Mouse (Mus musculus): Measurements from ENCODE around the gene Ccdc134. TPM values are rescaled to one million over a fixed set of nuclear protein-coding genes. Genes with fewer than 3 reads are reported as not detected.

Ccdc134 gene
- polyA plus RNA-seq, 1 experiment = 82.1 TPM

GRCm38 (mm10) chr15:82172648-82173047 is 44.9 kb downstream of the Ccdc134 start:
- no peak overlapping the region for H3K4me3 ChIP-seq
- no peaks in the 10 kb centered on the region for H3K27me3 ChIP-seq (ENCODE audit: control insufficient read depth, insufficient read depth, insufficient read length)
- peaks cover 76% of the 10 kb centered on the region for H3K36me3 ChIP-seq (ENCODE audit: control insufficient read depth, insufficient read depth)
- TF ChIP-seq REST (IDR thresholded peaks at IDR 0.05; ENCODE audit: insufficient read depth, insufficient read length) (no peak), SRF (IDR thresholded peaks at IDR 0.05; ENCODE audit: control insufficient read depth, insufficient read length, low read depth) (no peak), USF1 (IDR thresholded peaks at IDR 0.05; ENCODE audit: low read depth) (no peak), MYOD1 (IDR thresholded peaks at IDR 0.05; ENCODE audit: control insufficient read depth in 1 of 3, insufficient read length in 2 of 3, low read depth in 2 of 3) (no peak), TCF3 (IDR thresholded peaks at IDR 0.05; ENCODE audit: insufficient read length, low read depth) (no peak), TCF12 (IDR thresholded peaks at IDR 0.05; ENCODE audit: insufficient read depth, poor library complexity, severe bottlenecking) (no peak), CEBPB (IDR thresholded peaks at IDR 0.05; ENCODE audit: insufficient read depth, poor library complexity, severe bottlenecking) (no peak), POLR2AphosphoS2 (IDR thresholded peaks at IDR 0.05; ENCODE audit: insufficient read length, low read depth) (no peak), MYOG (IDR thresholded peaks at IDR 0.05; ENCODE audit: control insufficient read depth in 1 of 3, insufficient read depth in 1 of 3, insufficient read length in 2 of 3, low read depth in 2 of 3) (no peak), MAX (IDR thresholded peaks at IDR 0.05; ENCODE audit: low read depth) (no peak), E2F4 (IDR thresholded peaks at IDR 0.05; ENCODE audit: insufficient read depth) (no peak), POLR2A (IDR thresholded peaks at IDR 0.05; ENCODE audit: insufficient read length, low read depth) (no peak)
- peaks cover 37% of the 10 kb centered on the region for H3K79me2 ChIP-seq (ENCODE audit: control insufficient read depth, insufficient read depth)
- no peak overlapping the region for H3K4me2 ChIP-seq (ENCODE audit: low read depth)
- no peak overlapping the region for H3ac ChIP-seq (ENCODE audit: control insufficient read depth, insufficient read length)

GRCm38 (mm10) chr15:82175091-82175490 is 47.4 kb downstream of the Ccdc134 start:
- Histone ChIP-seq H3K27me3 (ENCODE audit: control insufficient read depth, insufficient read depth, insufficient read length) (no peaks in the 10 kb centered on the region), H3K36me3 (ENCODE audit: control insufficient read depth, insufficient read depth) (peaks cover 98% of the 10 kb centered on the region), H3K4me3 (no peak overlapping the region), H3K79me2 (ENCODE audit: control insufficient read depth, insufficient read depth) (peaks cover 13% of the 10 kb centered on the region), H3ac (ENCODE audit: control insufficient read depth, insufficient read length) (no peak overlapping the region), H3K4me2 (ENCODE audit: low read depth) (no peak overlapping the region)
- TF ChIP-seq CEBPB (IDR thresholded peaks at IDR 0.05; ENCODE audit: insufficient read depth, poor library complexity, severe bottlenecking) (no peak), POLR2A (IDR thresholded peaks at IDR 0.05; ENCODE audit: insufficient read length, low read depth) (peak; percentile 7)

- H3K36me3 ChIP-seq (ENCODE audit: control insufficient read depth, insufficient read depth) = peaks cover 98% of the 10 kb centered on the region
- H3K79me2 ChIP-seq (ENCODE audit: control insufficient read depth, insufficient read depth) = no peaks in the 10 kb centered on the region
- H3K4me3 ChIP-seq = no peak overlapping the region
- TF ChIP-seq TCF12 (IDR thresholded peaks at IDR 0.05; ENCODE audit: insufficient read depth, poor library complexity, severe bottlenecking) = no peak
- no peak for TF ChIP-seq MYOG (IDR thresholded peaks at IDR 0.05; ENCODE audit: control insufficient read depth in 1 of 3, insufficient read depth in 1 of 3, insufficient read length in 2 of 3, low read depth in 2 of 3)
- TF ChIP-seq MYOD1 (IDR thresholded peaks at IDR 0.05; ENCODE audit: control insufficient read depth in 1 of 3, insufficient read length in 2 of 3, low read depth in 2 of 3) = no peak
- no peak for TF ChIP-seq POLR2AphosphoS2 (IDR thresholded peaks at IDR 0.05; ENCODE audit: insufficient read length, low read depth)
- TF ChIP-seq POLR2A (IDR thresholded peaks at IDR 0.05; ENCODE audit: insufficient read length, low read depth) = no peak
- no peak for TF ChIP-seq USF1 (IDR thresholded peaks at IDR 0.05; ENCODE audit: low read depth)
- no peak for TF ChIP-seq CEBPB (IDR thresholded peaks at IDR 0.05; ENCODE audit: insufficient read depth, poor library complexity, severe bottlenecking)
- TF ChIP-seq TCF3 (IDR thresholded peaks at IDR 0.05; ENCODE audit: insufficient read length, low read depth) = no peak
- H3K4me2 ChIP-seq (ENCODE audit: low read depth) = no peak overlapping the region
- H3ac ChIP-seq (ENCODE audit: control insufficient read depth, insufficient read length) = no peak overlapping the region
- H3K27me3 ChIP-seq (ENCODE audit: control insufficient read depth, insufficient read depth, insufficient read length) = no peaks in the 10 kb centered on the region
These were observed 50.1 kb downstream of the Ccdc134 start for GRCm38 (mm10) chr15:82177743-82178290.

- H3ac ChIP-seq (ENCODE audit: control insufficient read depth, insufficient read length) = no peak overlapping the region
- H3K27me3 ChIP-seq (ENCODE audit: control insufficient read depth, insufficient read depth, insufficient read length) = no peaks in the 10 kb centered on the region
These were observed 53.4 kb downstream of the Ccdc134 start for GRCm38 (mm10) chr15:82181131-82181530.

GRCm38 (mm10) chr15:82182311-82182710 is 54.6 kb downstream of the Ccdc134 start:
- no peak overlapping the region for H3K4me3 ChIP-seq
- peaks cover 98% of the 10 kb centered on the region for H3K36me3 ChIP-seq (ENCODE audit: control insufficient read depth, insufficient read depth)
- TF ChIP-seq CEBPB (IDR thresholded peaks at IDR 0.05; ENCODE audit: insufficient read depth, poor library complexity, severe bottlenecking) (no peak), MAX (IDR thresholded peaks at IDR 0.05; ENCODE audit: low read depth) (no peak), MYOD1 (IDR thresholded peaks at IDR 0.05; ENCODE audit: control insufficient read depth in 1 of 3, insufficient read length in 2 of 3, low read depth in 2 of 3) (no peak), POLR2A (IDR thresholded peaks at IDR 0.05; ENCODE audit: insufficient read length, low read depth) (no peak), REST (IDR thresholded peaks at IDR 0.05; ENCODE audit: insufficient read depth, insufficient read length) (no peak), MYOG (IDR thresholded peaks at IDR 0.05; ENCODE audit: control insufficient read depth in 1 of 3, insufficient read depth in 1 of 3, insufficient read length in 2 of 3, low read depth in 2 of 3) (no peak), SRF (IDR thresholded peaks at IDR 0.05; ENCODE audit: control insufficient read depth, insufficient read length, low read depth) (no peak), TCF12 (IDR thresholded peaks at IDR 0.05; ENCODE audit: insufficient read depth, poor library complexity, severe bottlenecking) (no peak), TCF3 (IDR thresholded peaks at IDR 0.05; ENCODE audit: insufficient read length, low read depth) (no peak), USF1 (IDR thresholded peaks at IDR 0.05; ENCODE audit: low read depth) (no peak), E2F4 (IDR thresholded peaks at IDR 0.05; ENCODE audit: insufficient read depth) (no peak), POLR2AphosphoS2 (IDR thresholded peaks at IDR 0.05; ENCODE audit: insufficient read length, low read depth) (no peak)
- no peak overlapping the region for H3K4me2 ChIP-seq (ENCODE audit: low read depth)
- H3K27me3 ChIP-seq (ENCODE audit: control insufficient read depth, insufficient read depth, insufficient read length) = no peaks in the 10 kb centered on the region
- no peak overlapping the region for H3ac ChIP-seq (ENCODE audit: control insufficient read depth, insufficient read length)
- no peaks in the 10 kb centered on the region for H3K79me2 ChIP-seq (ENCODE audit: control insufficient read depth, insufficient read depth)

More at GRCm38 (mm10) chr15:82181131-82181530, 53.4 kb downstream of the Ccdc134 start:
- H3K79me2 ChIP-seq (ENCODE audit: control insufficient read depth, insufficient read depth) = no peaks in the 10 kb centered on the region
- TF ChIP-seq POLR2AphosphoS2 (IDR thresholded peaks at IDR 0.05; ENCODE audit: insufficient read length, low read depth) (peak; percentile 30), POLR2A (IDR thresholded peaks at IDR 0.05; ENCODE audit: insufficient read length, low read depth) (no peak), E2F4 (IDR thresholded peaks at IDR 0.05; ENCODE audit: insufficient read depth) (no peak), CEBPB (IDR thresholded peaks at IDR 0.05; ENCODE audit: insufficient read depth, poor library complexity, severe bottlenecking) (no peak), TCF3 (IDR thresholded peaks at IDR 0.05; ENCODE audit: insufficient read length, low read depth) (no peak), REST (IDR thresholded peaks at IDR 0.05; ENCODE audit: insufficient read depth, insufficient read length) (no peak), TCF12 (IDR thresholded peaks at IDR 0.05; ENCODE audit: insufficient read depth, poor library complexity, severe bottlenecking) (no peak), MYOD1 (IDR thresholded peaks at IDR 0.05; ENCODE audit: control insufficient read depth in 1 of 3, insufficient read length in 2 of 3, low read depth in 2 of 3) (no peak), SRF (IDR thresholded peaks at IDR 0.05; ENCODE audit: control insufficient read depth, insufficient read length, low read depth) (no peak)
- H3K4me2 ChIP-seq (ENCODE audit: low read depth) = no peak overlapping the region
- no peak overlapping the region for H3K4me3 ChIP-seq
- H3K36me3 ChIP-seq (ENCODE audit: control insufficient read depth, insufficient read depth) = peaks cover 98% of the 10 kb centered on the region

Measured in myocyte (in vitro differentiated cells).